Mouse (Mus musculus): ENCODE data around the gene Uhrf1bp1.

GRCm38 (mm10) chr17:27883994-27884393 lies 27.8 kb downstream of the Uhrf1bp1 start:
- TF ChIP-seq CTCF (IDR thresholded peaks at IDR 0.05; ENCODE audit: borderline replicate concordance, insufficient read depth, low read depth, low read length) (no peak), POLR2A (IDR thresholded peaks at IDR 0.05; ENCODE audit: borderline replicate concordance, insufficient read depth, low read length) (no peak)
